Mouse (Mus musculus): ENCODE data around the gene Syt5. TPM values are rescaled to one million over a fixed set of nuclear protein-coding genes. Genes with fewer than 3 reads are reported as not detected.

Gene Syt5
- polyA plus RNA-seq, 1 experiment from 2014 or later = 5.5 TPM

DNA sequence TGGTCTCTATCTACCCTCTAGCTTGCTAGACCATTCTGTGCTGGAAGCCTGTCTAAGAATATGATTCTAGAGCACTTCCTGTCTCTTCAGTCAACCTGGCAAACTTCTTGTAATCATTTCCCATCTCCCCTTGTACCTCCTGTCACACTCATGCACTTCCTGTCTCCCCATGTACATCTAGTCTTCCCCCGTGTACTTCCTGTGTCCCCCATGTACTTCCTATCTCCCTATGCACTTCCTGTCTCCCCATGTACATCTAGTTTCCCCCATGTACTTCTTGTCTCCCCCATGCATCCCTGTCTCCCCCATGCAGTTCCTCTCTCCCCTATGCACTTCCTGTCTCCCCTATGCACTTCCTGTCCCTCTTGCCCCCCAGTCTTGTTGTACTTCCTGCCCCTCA, 28.9 kb downstream of the Syt5 start:
- H3K9me3 ChIP-seq = no peaks in the 10 kb centered on the region; the same call in 1 of the 2 replicates
- no peak overlapping the region for H3K4me2 ChIP-seq (replicated peaks)
- H3K9ac ChIP-seq = no peak overlapping the region
- 87% methylated on average over 1 of the region's 1 CpGs for WGBS
- H3K36me3 ChIP-seq = no peaks in the 10 kb centered on the region
- H3K27me3 ChIP-seq = peaks cover 13% of the 10 kb centered on the region; the same call in 1 of the 2 replicates
- no peak for ATAC-seq (ENCODE audit: low FRiP score, low read depth)
- peaks cover 23% of the 10 kb centered on the region for H3K4me1 ChIP-seq
- H3K27ac ChIP-seq = no peak overlapping the region
- no peak overlapping the region for H3K4me3 ChIP-seq

DNA sequence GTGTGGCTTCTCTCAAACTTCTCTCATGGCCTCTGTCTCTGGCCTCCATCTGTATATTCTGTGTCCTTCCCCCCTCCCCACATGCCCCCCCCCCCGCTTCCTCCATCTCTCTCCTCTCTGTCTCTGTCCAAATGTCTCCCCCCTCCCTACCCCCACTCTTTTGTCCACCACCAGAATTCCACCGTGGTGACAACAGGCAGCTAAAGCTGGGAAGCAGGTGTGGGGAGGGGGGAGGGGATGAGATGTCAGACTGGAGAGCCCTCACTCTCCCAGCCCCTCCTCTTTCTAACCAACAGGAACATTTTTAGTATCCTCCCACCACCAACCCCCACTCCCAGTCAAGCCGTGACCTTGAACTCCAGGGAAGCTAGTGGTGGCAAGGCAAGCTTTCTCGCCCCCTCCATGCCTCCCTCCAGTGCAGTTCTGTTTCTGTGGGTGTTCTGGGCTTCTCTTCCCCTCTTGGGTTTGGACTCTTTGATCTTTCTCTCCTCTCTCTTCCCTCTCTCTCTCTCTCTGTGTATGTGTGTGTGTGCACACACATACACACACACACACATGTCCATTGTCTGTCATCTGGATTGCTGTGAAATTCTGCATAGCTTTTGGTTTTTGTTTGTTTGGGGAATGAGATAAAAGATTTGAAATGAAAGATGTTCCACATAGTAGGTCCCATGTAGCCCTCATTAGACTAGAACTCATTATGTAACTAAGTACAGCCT, 30.9 kb downstream of the Syt5 start, which contains the start of gene Tnnt1:
Gene Tnnt1, minus strand, starts transcription at position 51 of the 719 bp plus-strand sequence.
- Histone ChIP-seq H3K9me3 (no peaks in the 10 kb centered on the region; the same call in 1 of the 2 replicates), H3K9ac (peak within 1 kb of the TSS; percentile 19; the same call in 1 of the 2 replicates), H3K4me2 (replicated peaks) (0 out of 2 replicates have a peak within 1 kb of the TSS, but pooled peaks have one; percentile 3), H3K27ac (peak within 1 kb of the TSS; percentile 61; the same call in 1 of the 2 replicates), H3K36me3 (no peaks in the 10 kb centered on the region), H3K27me3 (peaks cover 5% of the 10 kb centered on the region; the same call in 1 of the 2 replicates), H3K4me3 (peak within 1 kb of the TSS; percentile 25), H3K4me1 (peaks cover 23% of the 10 kb centered on the region)
- 17% methylated on average over 4 of the region's 4 CpGs for WGBS
- ATAC-seq (ENCODE audit: low FRiP score, low read depth) = peak; percentile 45

DNA sequence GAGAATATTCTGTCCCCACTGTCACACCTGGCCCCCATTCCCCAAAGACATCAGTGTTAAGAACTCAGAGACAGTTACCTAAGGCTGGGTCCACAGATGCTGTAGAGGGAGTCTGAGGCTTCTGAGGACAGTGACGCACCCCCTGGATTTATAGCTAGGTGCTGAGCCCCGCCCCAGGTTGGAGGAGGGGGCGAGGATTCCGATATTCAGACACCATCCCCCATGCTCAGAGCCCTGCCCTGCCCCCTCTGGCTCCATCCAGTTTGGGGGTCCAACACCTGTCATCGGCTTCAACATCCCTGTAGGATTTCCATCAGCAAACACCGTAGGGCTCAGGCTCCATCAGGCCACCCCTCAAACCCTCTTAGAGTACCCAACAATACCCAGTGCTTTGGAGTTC, 31.5 kb downstream of the Syt5 start:
- Histone ChIP-seq H3K9ac (peak overlapping the region; percentile 19; the same call in 1 of the 2 replicates), H3K36me3 (no peaks in the 10 kb centered on the region), H3K27ac (no peak overlapping the region; the same call in 1 of the 2 replicates), H3K4me2 (replicated peaks) (no peak overlapping the region), H3K4me3 (peak overlapping the region; percentile 25; the same call in 1 of the 2 replicates), H3K27me3 (peaks cover 4% of the 10 kb centered on the region; the same call in 1 of the 2 replicates), H3K9me3 (no peaks in the 10 kb centered on the region), H3K4me1 (peaks cover 23% of the 10 kb centered on the region)
- WGBS = 40% methylated on average over 6 of the region's 6 CpGs
- peak; percentile 50 for ATAC-seq (ENCODE audit: low FRiP score, low read depth)

DNA sequence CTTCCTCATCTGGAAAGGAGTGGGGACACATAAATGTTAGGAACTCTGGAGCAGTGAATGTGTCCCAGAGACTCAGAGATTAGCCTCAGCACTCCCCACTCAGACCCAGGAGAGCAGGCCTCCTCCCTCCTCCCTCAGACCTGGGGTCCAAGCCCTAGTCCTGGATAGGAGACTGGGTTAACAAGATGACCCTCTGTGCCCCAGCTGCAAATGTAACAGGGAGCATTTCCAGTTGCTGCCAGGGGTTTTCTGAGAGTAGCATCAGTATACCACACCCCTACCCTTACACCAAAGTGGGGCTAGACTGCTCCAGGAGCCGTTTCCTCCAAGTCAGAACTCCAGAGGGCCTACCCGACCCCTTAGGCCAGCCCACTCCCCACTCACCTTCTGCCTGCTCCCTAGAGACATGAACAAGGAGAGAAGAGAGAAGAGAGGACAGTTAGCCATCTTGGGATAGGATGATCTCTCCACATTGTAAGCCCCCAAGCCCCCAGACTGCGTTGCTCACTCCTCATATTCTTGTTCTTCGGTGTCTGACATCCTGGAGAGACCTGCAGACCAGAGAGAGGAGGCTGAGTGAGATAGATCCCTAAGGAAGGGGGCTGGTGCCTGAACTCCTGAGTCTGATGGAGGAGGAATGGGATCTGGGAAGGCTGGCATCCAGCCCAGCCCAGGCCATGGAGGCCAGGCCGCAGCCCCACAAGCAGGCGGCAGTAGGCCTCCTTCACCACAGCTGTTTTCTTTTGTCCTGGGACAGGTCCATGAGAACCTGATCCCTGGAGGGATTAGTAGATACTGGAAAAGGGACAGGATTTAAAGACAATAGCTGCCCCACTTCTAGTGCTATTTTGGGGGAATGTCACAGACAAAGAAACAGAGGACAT, 33.3 kb downstream of the Syt5 start:
- H3K4me2 ChIP-seq (replicated peaks) = peak overlapping the region; percentile 31; the same call in 1 of the 2 replicates
- ATAC-seq (ENCODE audit: low FRiP score, low read depth) = peak; percentile 45; the same call in 1 of the 2 replicates
- peaks cover 24% of the 10 kb centered on the region for H3K4me1 ChIP-seq
- H3K9ac ChIP-seq = peak overlapping the region; percentile 43; the same call in 1 of the 2 replicates
- H3K27me3 ChIP-seq = no peaks in the 10 kb centered on the region
- peak overlapping the region; percentile 25 for H3K4me3 ChIP-seq
- H3K36me3 ChIP-seq = no peaks in the 10 kb centered on the region
- no peaks in the 10 kb centered on the region for H3K9me3 ChIP-seq
- WGBS = 51% methylated on average over 6 of the region's 6 CpGs
- peak overlapping the region; percentile 63; the same call in 1 of the 2 replicates for H3K27ac ChIP-seq

DNA sequence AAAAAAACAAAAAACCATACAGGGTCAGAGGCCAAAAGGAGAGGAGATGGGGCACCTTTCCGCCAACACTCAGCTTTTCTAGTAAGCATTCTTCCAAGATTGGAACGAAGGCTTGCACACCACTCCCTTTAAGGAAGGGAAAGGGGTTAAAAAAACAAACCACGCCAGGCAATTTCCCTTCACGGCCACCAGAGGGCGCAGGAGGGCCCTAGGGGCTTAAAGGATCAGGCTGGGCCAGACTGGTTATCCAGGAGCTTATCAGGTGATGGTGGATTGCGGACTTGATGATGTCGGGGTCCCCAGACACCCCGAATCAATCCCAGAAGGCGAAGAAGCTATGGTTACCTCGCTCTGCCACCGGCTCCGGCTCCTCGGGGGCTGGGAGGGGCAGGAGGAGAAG, 34.1 kb downstream of the Syt5 start:
- Histone ChIP-seq H3K36me3 (no peaks in the 10 kb centered on the region), H3K4me1 (peaks cover 24% of the 10 kb centered on the region), H3K4me2 (replicated peaks) (peak overlapping the region; percentile 31; the same call in 1 of the 2 replicates), H3K9ac (no peak overlapping the region), H3K4me3 (peak overlapping the region; percentile 25), H3K27ac (peak overlapping the region; percentile 63; the same call in 1 of the 2 replicates), H3K27me3 (no peaks in the 10 kb centered on the region), H3K9me3 (no peaks in the 10 kb centered on the region)
- ATAC-seq (ENCODE audit: low FRiP score, low read depth) = no peak
- 29% methylated on average over 13 of the region's 13 CpGs for WGBS

DNA sequence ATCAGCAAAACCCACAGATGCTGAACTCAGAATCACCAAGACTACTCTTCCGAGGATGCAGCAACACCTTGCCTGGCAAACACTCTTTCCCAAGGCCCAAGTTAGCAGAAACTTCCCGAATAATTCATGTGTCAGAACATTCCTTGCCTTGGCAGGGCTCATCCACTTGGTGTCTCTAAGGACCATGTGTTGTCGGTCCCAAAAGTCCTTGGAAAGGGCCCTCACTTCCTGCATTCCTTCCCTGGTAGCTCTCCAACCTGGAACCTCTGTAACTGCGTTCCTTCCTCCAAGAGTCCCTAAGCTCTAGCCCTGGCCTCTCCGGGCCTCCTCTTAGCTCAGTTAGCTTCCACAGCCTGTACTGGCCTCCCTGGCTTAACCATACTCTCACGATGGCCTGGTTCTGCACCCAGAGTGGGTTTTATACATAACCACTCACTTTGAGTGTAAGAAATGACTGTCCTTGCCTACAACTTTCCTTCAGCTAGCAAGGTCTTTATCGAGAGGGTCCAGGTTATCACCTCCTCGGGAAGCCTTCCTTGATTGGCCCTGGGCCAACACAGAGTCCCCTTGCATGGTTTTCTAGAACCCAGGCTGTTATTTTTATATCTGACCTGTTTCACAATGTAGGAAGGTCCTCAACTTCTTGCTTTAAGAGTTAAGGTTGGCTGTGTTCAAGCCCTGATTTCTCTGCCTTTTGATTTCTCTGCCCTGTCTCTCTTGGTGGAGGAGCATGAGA, 35.7 kb downstream of the Syt5 start:
- H3K4me2 ChIP-seq (replicated peaks) = peak overlapping the region; percentile 16
- ATAC-seq (ENCODE audit: low FRiP score, low read depth) = no peak
- H3K9ac ChIP-seq = no peak overlapping the region
- H3K4me1 ChIP-seq = peaks cover 24% of the 10 kb centered on the region
- H3K27ac ChIP-seq = no peak overlapping the region
- 77% methylated on average over 8 of the region's 8 CpGs for WGBS
- no peak overlapping the region for H3K4me3 ChIP-seq
- H3K36me3 ChIP-seq = no peaks in the 10 kb centered on the region
- H3K9me3 ChIP-seq = no peaks in the 10 kb centered on the region
- no peaks in the 10 kb centered on the region for H3K27me3 ChIP-seq

DNA sequence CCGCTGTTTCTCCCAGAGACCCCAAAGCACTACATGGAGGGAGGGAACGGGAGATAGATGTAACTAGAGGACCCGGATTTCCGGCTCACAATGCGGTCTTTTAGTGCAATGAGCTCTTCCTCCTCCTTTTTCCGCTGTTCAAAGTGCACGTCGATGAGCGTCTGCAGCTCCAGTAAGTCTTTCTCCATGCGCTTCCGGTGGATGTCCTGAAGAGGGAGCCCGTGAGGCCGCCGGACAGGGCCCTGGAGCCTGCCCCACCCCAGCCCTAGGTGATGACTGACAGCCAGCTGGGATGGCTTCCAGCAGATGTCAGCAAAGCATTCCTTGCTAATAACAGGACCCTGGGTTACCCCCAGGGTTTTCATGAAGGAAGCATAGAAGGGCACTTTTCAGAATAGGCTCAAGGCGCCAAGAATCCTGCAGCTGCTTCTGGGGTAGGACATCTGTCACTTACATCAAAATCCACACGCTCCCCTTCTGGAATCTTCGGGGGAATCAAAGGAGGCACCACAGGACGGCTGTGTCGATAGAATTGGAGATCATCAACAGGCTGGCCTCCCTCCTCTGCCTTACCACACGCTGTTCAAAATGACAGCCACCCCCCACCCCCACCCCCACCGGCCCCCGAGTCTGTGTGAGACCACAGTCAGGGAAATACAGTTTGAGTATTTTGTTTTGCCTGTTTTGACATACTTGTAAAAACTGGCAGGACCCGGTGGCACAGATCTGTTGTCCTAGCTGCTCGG, 37.3 kb downstream of the Syt5 start:
- H3K27ac ChIP-seq = peak overlapping the region; percentile 22; the same call in 1 of the 2 replicates
- H3K4me1 ChIP-seq = peaks cover 17% of the 10 kb centered on the region; the same call in 1 of the 2 replicates
- 0 out of 2 replicates have a peak overlapping the region, but pooled peaks have one; percentile 15 for H3K4me3 ChIP-seq
- H3K9ac ChIP-seq = no peak overlapping the region
- no peaks in the 10 kb centered on the region for H3K9me3 ChIP-seq
- H3K36me3 ChIP-seq = no peaks in the 10 kb centered on the region
- ATAC-seq (ENCODE audit: low FRiP score, low read depth) = peak; percentile 77
- 13% methylated on average over 24 of the region's 24 CpGs for WGBS
- peak overlapping the region; percentile 38 for H3K4me2 ChIP-seq (replicated peaks)
- H3K27me3 ChIP-seq = no peaks in the 10 kb centered on the region

DNA sequence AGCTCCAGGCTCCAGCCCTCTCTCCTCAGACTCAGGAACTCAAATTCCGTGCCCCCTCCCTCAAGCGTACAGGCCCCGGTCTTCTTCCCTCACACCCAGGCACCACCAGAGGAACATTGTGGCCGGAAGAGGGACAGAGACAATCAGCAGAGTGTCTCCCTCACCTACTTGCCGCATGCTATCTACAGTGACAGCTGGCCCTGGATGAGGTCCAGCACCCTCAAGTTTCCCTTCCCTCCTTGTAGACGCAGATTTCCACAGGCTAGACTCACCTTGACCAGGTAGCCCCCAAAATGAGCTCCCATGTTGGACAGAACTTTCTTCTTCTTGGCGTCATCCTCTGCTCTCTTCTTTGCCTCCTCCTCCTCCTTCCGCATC, 38.6 kb downstream of the Syt5 start:
- ATAC-seq (ENCODE audit: low FRiP score, low read depth) = no peak
- Histone ChIP-seq H3K4me1 (0 out of 2 replicates have a peak, but pooled peaks cover 7% of the 10 kb centered on the region), H3K27ac (no peak overlapping the region), H3K36me3 (no peaks in the 10 kb centered on the region), H3K4me3 (no peak overlapping the region), H3K9me3 (no peaks in the 10 kb centered on the region), H3K27me3 (no peaks in the 10 kb centered on the region), H3K4me2 (replicated peaks) (no peak overlapping the region), H3K9ac (no peak overlapping the region)
- 90% methylated on average over 8 of the region's 8 CpGs for WGBS

DNA sequence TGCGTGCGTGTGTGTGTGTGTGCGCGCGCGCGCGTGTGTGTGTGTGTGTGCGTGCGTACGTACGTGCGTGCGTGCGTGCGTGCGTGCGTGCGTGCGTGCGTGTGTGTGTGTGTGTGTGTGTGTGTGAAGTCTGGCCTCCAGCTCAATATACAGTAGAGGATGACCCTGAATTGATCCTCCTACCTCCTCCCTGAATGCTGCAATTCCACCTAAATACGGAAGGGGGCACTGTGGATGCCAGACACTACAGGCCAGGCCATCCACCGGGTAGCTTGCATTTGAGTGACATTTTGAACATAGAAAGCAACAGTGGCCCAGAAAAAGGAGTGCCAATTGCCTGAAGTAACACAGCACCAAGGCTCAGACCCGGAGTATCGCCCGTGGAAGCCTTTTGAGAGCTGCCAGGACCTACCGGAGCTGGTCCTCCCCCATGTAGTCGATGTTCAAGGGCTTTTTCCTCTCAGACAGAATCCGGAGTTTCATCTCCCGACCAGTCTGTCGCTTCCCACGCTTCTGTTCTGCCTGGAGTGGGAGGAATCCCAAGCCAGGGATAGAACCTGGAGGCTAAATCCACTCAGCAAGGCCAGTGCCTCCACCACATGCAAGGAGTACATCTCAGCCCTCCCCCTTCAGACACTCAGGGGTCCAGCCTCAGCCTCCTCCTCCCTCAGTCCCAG, 39.1 kb downstream of the Syt5 start:
- no peak for ATAC-seq (ENCODE audit: low FRiP score, low read depth)
- no peak overlapping the region for H3K27ac ChIP-seq
- no peak overlapping the region for H3K4me3 ChIP-seq
- no peaks in the 10 kb centered on the region for H3K36me3 ChIP-seq
- H3K4me1 ChIP-seq = 0 out of 2 replicates have a peak, but pooled peaks cover 7% of the 10 kb centered on the region
- no peak overlapping the region for H3K4me2 ChIP-seq (replicated peaks)
- 75% methylated on average over 32 of the region's 32 CpGs for WGBS
- no peaks in the 10 kb centered on the region for H3K27me3 ChIP-seq
- no peaks in the 10 kb centered on the region for H3K9me3 ChIP-seq
- no peak overlapping the region for H3K9ac ChIP-seq

DNA sequence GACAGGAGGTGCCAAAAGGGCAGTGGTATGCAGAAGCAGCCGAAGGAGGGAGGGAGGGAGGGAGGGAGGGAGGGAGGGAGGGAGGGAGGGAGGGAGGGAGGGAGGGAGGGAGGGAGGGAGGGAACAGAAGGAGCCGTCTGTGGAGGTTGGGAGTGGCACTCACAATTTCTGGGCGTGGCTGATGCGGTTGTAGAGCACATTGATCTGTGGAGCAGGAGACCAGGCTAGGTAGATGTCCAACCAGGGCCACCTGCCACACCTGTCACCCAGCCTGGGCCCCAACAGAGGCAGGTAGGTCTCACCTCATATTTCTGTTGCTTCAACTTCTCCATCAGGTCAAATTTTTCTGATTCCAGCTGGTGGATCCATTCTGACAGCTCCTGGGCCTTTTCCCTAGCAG, 40.1 kb downstream of the Syt5 start:
- no peak for ATAC-seq (ENCODE audit: low FRiP score, low read depth)
- H3K36me3 ChIP-seq = no peaks in the 10 kb centered on the region

More for the DNA sequence above, 40.1 kb downstream of the Syt5 start:
- Histone ChIP-seq H3K4me2 (replicated peaks) (no peak overlapping the region), H3K27me3 (no peaks in the 10 kb centered on the region), H3K4me1 (0 out of 2 replicates have a peak, but pooled peaks cover 7% of the 10 kb centered on the region), H3K27ac (no peak overlapping the region), H3K4me3 (no peak overlapping the region), H3K9me3 (no peaks in the 10 kb centered on the region), H3K9ac (no peak overlapping the region)
- 43% methylated on average over 3 of the region's 4 CpGs for WGBS
